Mouse (Mus musculus) NIH3T3 (cell line): Measurements from ENCODE around the gene Adam1a.

ENCODE experiments used
- DNase-seq: peaks from one replicate; pipeline ENCODE4 v3.0.0-alpha.2; 2012; ENCODE audit warnings: low read depth

The Adam1a gene

GRCm38 (mm10) chr5:121500719-121501118, 44.6 kb downstream of the Adam1a start:
- DNase-seq = no peak

GRCm38 (mm10) chr5:121493305-121493704, 52.0 kb downstream of the Adam1a start:
- peak; percentile 59 for DNase-seq

GRCm38 (mm10) chr5:121484801-121485200, 60.5 kb downstream of the Adam1a start:
- no peak for DNase-seq

GRCm38 (mm10) chr5:121477680-121478079, 67.6 kb downstream of the Adam1a start:
- DNase-seq = peak; percentile 90

- DNase-seq = no peak
These were observed 69.2 kb downstream of the Adam1a start for GRCm38 (mm10) chr5:121476040-121476439.

- DNase-seq = peak; percentile 17
These were observed 70.7 kb downstream of the Adam1a start for GRCm38 (mm10) chr5:121474610-121475009.

GRCm38 (mm10) chr5:121472411-121472810, 72.9 kb downstream of the Adam1a start:
- no peak for DNase-seq

GRCm38 (mm10) chr5:121469566-121469965, 75.7 kb downstream of the Adam1a start:
- DNase-seq = peak; percentile 48
